Mouse (Mus musculus): ENCODE results near the gene Igsf6. TPM values are rescaled to one million over a fixed set of nuclear protein-coding genes. Genes with fewer than 3 reads are reported as not detected.

The Igsf6 gene
- total and polyA plus RNA-seq, 2 experiments from 2014 or later: 1.1 to 1.6 TPM

- H3K9ac ChIP-seq (replicated peaks; ENCODE audit: low read depth, low read length): no peak overlapping the region
- 92% methylated on average over 6 of the region's 6 CpGs for WGBS
- H3K9me3 ChIP-seq (replicated peaks; ENCODE audit: control insufficient read depth, low read length): no peaks in the 10 kb centered on the region
- peaks cover 12% of the 10 kb centered on the region for H3K4me1 ChIP-seq (ENCODE audit: control insufficient read depth, insufficient read depth)
- H3K27ac ChIP-seq (ENCODE audit: low read depth): no peak overlapping the region
- peaks cover 16% of the 10 kb centered on the region for H3K36me3 ChIP-seq (replicated peaks; ENCODE audit: control insufficient read depth, insufficient read depth, low read length)
- no peak for TF ChIP-seq EP300 (IDR thresholded peaks at IDR 0.05; ENCODE audit: low read depth)
- TF ChIP-seq CTCF (IDR thresholded peaks at IDR 0.05; ENCODE audit: low read depth): no peak
- no peak for ATAC-seq (ENCODE audit: insufficient read depth, low read depth)
- no peak overlapping the region for H3K4me2 ChIP-seq (ENCODE audit: low read depth, low read length)
- DNase-seq (ENCODE audit: low spot score): no peak
- no peak overlapping the region for H3K4me3 ChIP-seq (ENCODE audit: low read depth, low read length)
- no peaks in the 10 kb centered on the region for H3K27me3 ChIP-seq (ENCODE audit: control insufficient read depth, insufficient read depth, low read length)
Observed at GRCm38 (mm10) chr7:121077311-121077710, 2.9 kb upstream of the Igsf6 start.

GRCm38 (mm10) chr7:121075416-121075815, 1.0 kb upstream of the Igsf6 start:
- Histone ChIP-seq H3K9ac (replicated peaks; ENCODE audit: low read depth, low read length) (no peak overlapping the region), H3K4me3 (ENCODE audit: low read depth, low read length) (no peak overlapping the region), H3K4me1 (ENCODE audit: control insufficient read depth, insufficient read depth) (peaks cover 12% of the 10 kb centered on the region), H3K4me2 (ENCODE audit: low read depth, low read length) (0 out of 2 replicates have a peak overlapping the region, but pooled peaks have one; percentile 10), H3K27ac (ENCODE audit: low read depth) (peak overlapping the region; percentile 72), H3K9me3 (replicated peaks; ENCODE audit: control insufficient read depth, low read length) (no peaks in the 10 kb centered on the region), H3K27me3 (ENCODE audit: control insufficient read depth, insufficient read depth, low read length) (no peaks in the 10 kb centered on the region), H3K36me3 (replicated peaks; ENCODE audit: control insufficient read depth, insufficient read depth, low read length) (peaks cover 25% of the 10 kb centered on the region)
- no peak for ATAC-seq (ENCODE audit: insufficient read depth, low read depth)
- no peak for DNase-seq (ENCODE audit: low spot score)
- WGBS: 46% methylated on average over 5 of the region's 5 CpGs
- no peak for TF ChIP-seq EP300 (IDR thresholded peaks at IDR 0.05; ENCODE audit: low read depth)
- no peak for TF ChIP-seq CTCF (IDR thresholded peaks at IDR 0.05; ENCODE audit: low read depth)

DNA sequence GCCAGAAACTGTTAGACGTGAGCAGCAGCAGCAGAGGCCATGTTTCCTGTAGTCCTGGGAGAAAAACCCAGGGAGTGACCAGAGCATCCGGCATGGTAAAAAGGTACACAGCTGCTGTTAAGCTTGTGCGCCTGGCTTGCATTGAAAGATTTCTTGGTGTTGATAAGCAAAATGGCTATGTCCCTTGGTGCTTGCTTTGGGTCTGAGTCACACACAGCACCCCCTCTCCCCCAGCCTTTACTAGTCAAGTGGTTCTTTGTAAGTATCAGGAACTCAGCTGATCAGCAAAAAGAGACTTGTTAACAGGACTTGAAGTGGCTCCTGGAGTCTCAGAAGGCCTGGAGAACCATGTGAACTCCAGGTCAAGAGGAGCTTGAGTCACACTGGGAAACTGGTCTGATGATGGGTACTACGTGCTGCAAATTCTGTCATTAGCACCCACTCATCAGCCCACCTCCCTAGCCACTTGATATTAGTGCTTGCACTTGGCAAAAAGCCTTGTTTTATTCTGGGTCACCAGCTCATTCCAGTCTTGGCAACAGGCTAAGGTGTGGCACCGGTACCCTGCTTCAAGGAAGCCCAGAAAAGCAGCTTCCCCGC, 529 bp upstream of the Igsf6 start:
- ATAC-seq (ENCODE audit: insufficient read depth, low read depth): peak; percentile 50
- peaks cover 12% of the 10 kb centered on the region for H3K4me1 ChIP-seq (ENCODE audit: control insufficient read depth, insufficient read depth)
- peak overlapping the region; percentile 72 for H3K27ac ChIP-seq (ENCODE audit: low read depth)
- DNase-seq (ENCODE audit: low spot score): peak; percentile 51
- 27% methylated on average over 6 of the region's 6 CpGs for WGBS
- H3K9me3 ChIP-seq (replicated peaks; ENCODE audit: control insufficient read depth, low read length): no peaks in the 10 kb centered on the region
- H3K27me3 ChIP-seq (ENCODE audit: control insufficient read depth, insufficient read depth, low read length): no peaks in the 10 kb centered on the region
- no peak overlapping the region for H3K4me3 ChIP-seq (ENCODE audit: low read depth, low read length)
- 0 out of 2 replicates have a peak overlapping the region, but pooled peaks have one; percentile 10 for H3K4me2 ChIP-seq (ENCODE audit: low read depth, low read length)
- no peak overlapping the region for H3K9ac ChIP-seq (replicated peaks; ENCODE audit: low read depth, low read length)
- TF ChIP-seq CTCF (IDR thresholded peaks at IDR 0.05; ENCODE audit: low read depth): no peak
- no peak for TF ChIP-seq EP300 (IDR thresholded peaks at IDR 0.05; ENCODE audit: low read depth)
- peaks cover 28% of the 10 kb centered on the region for H3K36me3 ChIP-seq (replicated peaks; ENCODE audit: control insufficient read depth, insufficient read depth, low read length)

DNA sequence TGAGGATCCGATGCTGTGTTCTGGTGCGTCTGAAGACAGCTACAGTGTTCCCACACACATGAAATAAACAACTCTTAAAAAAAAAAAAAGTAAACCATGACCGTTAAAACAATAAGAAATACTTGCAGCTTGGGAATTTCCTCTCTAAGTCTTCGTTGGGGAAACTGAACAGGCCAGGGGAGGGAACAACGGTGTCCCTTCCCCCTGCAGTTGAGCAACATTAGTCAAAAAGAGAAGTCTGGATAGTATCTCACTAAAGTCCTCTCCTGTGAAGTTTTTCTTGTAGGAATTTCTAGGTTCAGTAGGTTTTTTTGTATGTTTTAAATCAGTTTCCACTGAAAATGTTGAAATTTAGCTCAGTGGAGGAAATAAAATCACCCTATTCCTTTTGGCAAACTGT, 1.9 kb downstream of the Igsf6 start:
- Histone ChIP-seq H3K9ac (replicated peaks; ENCODE audit: low read depth, low read length) (no peak overlapping the region), H3K4me2 (ENCODE audit: low read depth, low read length) (no peak overlapping the region), H3K27ac (ENCODE audit: low read depth) (no peak overlapping the region), H3K9me3 (replicated peaks; ENCODE audit: control insufficient read depth, low read length) (no peaks in the 10 kb centered on the region), H3K27me3 (ENCODE audit: control insufficient read depth, insufficient read depth, low read length) (no peaks in the 10 kb centered on the region), H3K4me3 (ENCODE audit: low read depth, low read length) (no peak overlapping the region), H3K36me3 (replicated peaks; ENCODE audit: control insufficient read depth, insufficient read depth, low read length) (peaks cover 36% of the 10 kb centered on the region), H3K4me1 (ENCODE audit: control insufficient read depth, insufficient read depth) (peaks cover 12% of the 10 kb centered on the region)
- no peak for TF ChIP-seq CTCF (IDR thresholded peaks at IDR 0.05; ENCODE audit: low read depth)
- TF ChIP-seq EP300 (IDR thresholded peaks at IDR 0.05; ENCODE audit: low read depth): no peak
- WGBS: 74% methylated on average over 5 of the region's 5 CpGs
- no peak for DNase-seq (ENCODE audit: low spot score)
- no peak for ATAC-seq (ENCODE audit: insufficient read depth, low read depth)

GRCm38 (mm10) chr7:121071276-121071675, 3.1 kb downstream of the Igsf6 start:
- H3K27me3 ChIP-seq (ENCODE audit: control insufficient read depth, insufficient read depth, low read length): no peaks in the 10 kb centered on the region
- WGBS: 87% methylated on average over 4 of the region's 4 CpGs
- H3K4me3 ChIP-seq (ENCODE audit: low read depth, low read length): no peak overlapping the region
- H3K9me3 ChIP-seq (replicated peaks; ENCODE audit: control insufficient read depth, low read length): no peaks in the 10 kb centered on the region
- DNase-seq (ENCODE audit: low spot score) (no peak), ATAC-seq (ENCODE audit: insufficient read depth, low read depth) (no peak)
- no peak overlapping the region for H3K4me2 ChIP-seq (ENCODE audit: low read depth, low read length)
- peaks cover 12% of the 10 kb centered on the region for H3K4me1 ChIP-seq (ENCODE audit: control insufficient read depth, insufficient read depth)
- H3K36me3 ChIP-seq (replicated peaks; ENCODE audit: control insufficient read depth, insufficient read depth, low read length): peaks cover 26% of the 10 kb centered on the region
- H3K9ac ChIP-seq (replicated peaks; ENCODE audit: low read depth, low read length): no peak overlapping the region
- no peak overlapping the region for H3K27ac ChIP-seq (ENCODE audit: low read depth)
- TF ChIP-seq EP300 (IDR thresholded peaks at IDR 0.05; ENCODE audit: low read depth): no peak
- TF ChIP-seq CTCF (IDR thresholded peaks at IDR 0.05; ENCODE audit: low read depth): no peak

- ATAC-seq (ENCODE audit: insufficient read depth, low read depth): peak; percentile 81; the same call in 1 of the 2 replicates
- 43% methylated on average over 4 of the region's 4 CpGs for WGBS
- Histone ChIP-seq H3K9me3 (replicated peaks; ENCODE audit: control insufficient read depth, low read length) (no peaks in the 10 kb centered on the region), H3K4me2 (ENCODE audit: low read depth, low read length) (no peak overlapping the region), H3K4me1 (ENCODE audit: control insufficient read depth, insufficient read depth) (no peaks in the 10 kb centered on the region), H3K27ac (ENCODE audit: low read depth) (no peak overlapping the region), H3K36me3 (replicated peaks; ENCODE audit: control insufficient read depth, insufficient read depth, low read length) (peaks cover 12% of the 10 kb centered on the region), H3K9ac (replicated peaks; ENCODE audit: low read depth, low read length) (no peak overlapping the region), H3K27me3 (ENCODE audit: control insufficient read depth, insufficient read depth, low read length) (no peaks in the 10 kb centered on the region), H3K4me3 (ENCODE audit: low read depth, low read length) (no peak overlapping the region)
- DNase-seq (ENCODE audit: low spot score): peak; percentile 41
- peak; percentile 66 for TF ChIP-seq CTCF (IDR thresholded peaks at IDR 0.05; ENCODE audit: low read depth)
- no peak for TF ChIP-seq EP300 (IDR thresholded peaks at IDR 0.05; ENCODE audit: low read depth)
Observed at GRCm38 (mm10) chr7:121064309-121064708, 10.1 kb downstream of the Igsf6 start.
